Mouse (Mus musculus): ENCODE measurements around the gene St13. TPM values are rescaled to one million over a fixed set of nuclear protein-coding genes. Genes with fewer than 3 reads are reported as not detected.

Gene St13
- polyA plus RNA-seq, 1 experiment from 2014 or later, result 185 TPM

- Histone ChIP-seq H3K9me3 (replicated peaks) (no peaks in the 10 kb centered on the region), H3K27me3 (replicated peaks) (no peaks in the 10 kb centered on the region), H3K27ac (replicated peaks) (no peak overlapping the region), H3K4me3 (replicated peaks) (no peak overlapping the region), H3K9ac (replicated peaks) (no peak overlapping the region), H3K4me1 (peaks cover 27% of the 10 kb centered on the region), H3K4me2 (no peak overlapping the region), H3K36me3 (peaks cover 41% of the 10 kb centered on the region)
- ATAC-seq (ENCODE audit: low FRiP score), result no peak
- WGBS, result 81% methylated on average over 1 of the region's 1 CpGs
Measured at GRCm38 (mm10) chr15:81362501-81362900, 37.4 kb downstream of the St13 start.

GRCm38 (mm10) chr15:81361417-81362015 is 38.4 kb downstream of the St13 start:
- Histone ChIP-seq H3K36me3 (peaks cover 32% of the 10 kb centered on the region), H3K4me2 (peak overlapping the region; percentile 85)

GRCm38 (mm10) chr15:81361022-81361404 is 38.9 kb downstream of the St13 start:
- peak overlapping the region; percentile 85 for H3K4me2 ChIP-seq
- peak overlapping the region; percentile 62 for H3K9ac ChIP-seq (replicated peaks)
- no peaks in the 10 kb centered on the region for H3K9me3 ChIP-seq (replicated peaks)
- peaks cover 36% of the 10 kb centered on the region for H3K4me1 ChIP-seq
- peak overlapping the region; percentile 76 for H3K27ac ChIP-seq (replicated peaks)
- 42% methylated on average over 6 of the region's 6 CpGs for WGBS
- peak overlapping the region; percentile 67 for H3K4me3 ChIP-seq (replicated peaks)
- peak; percentile 46 for ATAC-seq (ENCODE audit: low FRiP score)
- H3K36me3 ChIP-seq, result peaks cover 27% of the 10 kb centered on the region
- no peaks in the 10 kb centered on the region for H3K27me3 ChIP-seq (replicated peaks)

More at GRCm38 (mm10) chr15:81361417-81362015, 38.4 kb downstream of the St13 start:
- no peak for ATAC-seq (ENCODE audit: low FRiP score)
- H3K4me3 ChIP-seq (replicated peaks), result no peak overlapping the region
- 42% methylated on average over 10 of the region's 10 CpGs for WGBS
- peak overlapping the region; percentile 76 for H3K27ac ChIP-seq (replicated peaks)
- H3K4me1 ChIP-seq, result peaks cover 35% of the 10 kb centered on the region
- no peak overlapping the region for H3K9ac ChIP-seq (replicated peaks)
- no peaks in the 10 kb centered on the region for H3K27me3 ChIP-seq (replicated peaks)
- no peaks in the 10 kb centered on the region for H3K9me3 ChIP-seq (replicated peaks)

GRCm38 (mm10) chr15:81360345-81361021 is 39.4 kb downstream of the St13 start, which contains the start of gene Slc25a17:
Slc25a17 (minus strand) TSS chr15:81360812.
- ATAC-seq (ENCODE audit: low FRiP score), result peak; percentile 98

GRCm38 (mm10) chr15:81359421-81359820 is 40.5 kb downstream of the St13 start:
- Histone ChIP-seq H3K36me3 (peaks cover 15% of the 10 kb centered on the region), H3K4me3 (replicated peaks) (no peak overlapping the region), H3K27ac (replicated peaks) (no peak overlapping the region), H3K4me1 (peaks cover 36% of the 10 kb centered on the region), H3K9ac (replicated peaks) (0 out of 2 replicates have a peak overlapping the region, but pooled peaks have one; percentile 62), H3K27me3 (replicated peaks) (no peaks in the 10 kb centered on the region), H3K4me2 (peak overlapping the region; percentile 85), H3K9me3 (replicated peaks) (no peaks in the 10 kb centered on the region)
- WGBS, result 87% methylated on average over 5 of the region's 5 CpGs
- no peak for ATAC-seq (ENCODE audit: low FRiP score)

More at GRCm38 (mm10) chr15:81360345-81361021, 39.4 kb downstream of the St13 start, which contains the start of gene Slc25a17:
- Histone ChIP-seq H3K36me3 (peaks cover 22% of the 10 kb centered on the region), H3K4me2 (peak within 1 kb of the TSS; percentile 85), H3K9me3 (replicated peaks) (no peaks in the 10 kb centered on the region), H3K9ac (replicated peaks) (peak within 1 kb of the TSS; percentile 62), H3K4me3 (replicated peaks) (peak within 1 kb of the TSS; percentile 67), H3K4me1 (peaks cover 36% of the 10 kb centered on the region), H3K27ac (replicated peaks) (peak within 1 kb of the TSS; percentile 76), H3K27me3 (replicated peaks) (no peaks in the 10 kb centered on the region)
- under 1% methylated on average over 30 of the region's 30 CpGs for WGBS

GRCm38 (mm10) chr15:81358943-81359342 is 40.9 kb downstream of the St13 start:
- Histone ChIP-seq H3K4me1 (peaks cover 36% of the 10 kb centered on the region), H3K27ac (replicated peaks) (no peak overlapping the region), H3K4me2 (no peak overlapping the region), H3K27me3 (replicated peaks) (no peaks in the 10 kb centered on the region), H3K9ac (replicated peaks) (no peak overlapping the region), H3K4me3 (replicated peaks) (no peak overlapping the region), H3K9me3 (replicated peaks) (no peaks in the 10 kb centered on the region), H3K36me3 (peaks cover 11% of the 10 kb centered on the region)
- WGBS, result 94% methylated on average over 3 of the region's 3 CpGs
- ATAC-seq (ENCODE audit: low FRiP score), result no peak

- Histone ChIP-seq H3K4me3 (replicated peaks) (no peak overlapping the region), H3K4me1 (peaks cover 36% of the 10 kb centered on the region), H3K4me2 (no peak overlapping the region), H3K9me3 (replicated peaks) (no peaks in the 10 kb centered on the region), H3K9ac (replicated peaks) (no peak overlapping the region), H3K27me3 (replicated peaks) (no peaks in the 10 kb centered on the region), H3K36me3 (no peaks in the 10 kb centered on the region), H3K27ac (replicated peaks) (no peak overlapping the region)
- ATAC-seq (ENCODE audit: low FRiP score), result no peak
- 16% methylated on average over 5 of the region's 5 CpGs for WGBS
Measured at GRCm38 (mm10) chr15:81356946-81357345, 42.9 kb downstream of the St13 start.

GRCm38 (mm10) chr15:81355146-81355761 is 44.6 kb downstream of the St13 start:
- Histone ChIP-seq H3K36me3 (no peaks in the 10 kb centered on the region), H3K4me1 (peaks cover 28% of the 10 kb centered on the region), H3K27ac (replicated peaks) (no peak overlapping the region), H3K27me3 (replicated peaks) (no peaks in the 10 kb centered on the region), H3K4me2 (no peak overlapping the region), H3K4me3 (replicated peaks) (no peak overlapping the region), H3K9me3 (replicated peaks) (no peaks in the 10 kb centered on the region), H3K9ac (replicated peaks) (no peak overlapping the region)
- no peak for ATAC-seq (ENCODE audit: low FRiP score)
- 65% methylated on average over 3 of the region's 3 CpGs for WGBS

- Histone ChIP-seq H3K9ac (replicated peaks) (no peak overlapping the region), H3K27me3 (replicated peaks) (no peaks in the 10 kb centered on the region), H3K36me3 (no peaks in the 10 kb centered on the region), H3K4me1 (peaks cover 13% of the 10 kb centered on the region; the same call in 1 of the 2 replicates), H3K4me2 (no peak overlapping the region), H3K27ac (replicated peaks) (no peak overlapping the region), H3K9me3 (replicated peaks) (no peaks in the 10 kb centered on the region), H3K4me3 (replicated peaks) (no peak overlapping the region)
- ATAC-seq (ENCODE audit: low FRiP score), result no peak
- 53% methylated on average over 1 of the region's 1 CpGs for WGBS
Measured at GRCm38 (mm10) chr15:81352638-81353037, 47.2 kb downstream of the St13 start.

GRCm38 (mm10) chr15:81350401-81350800 is 49.5 kb downstream of the St13 start:
- 78% methylated on average over 1 of the region's 1 CpGs for WGBS
- peaks cover 6% of the 10 kb centered on the region; the same call in 1 of the 2 replicates for H3K4me1 ChIP-seq
- H3K27ac ChIP-seq (replicated peaks), result no peak overlapping the region
- H3K36me3 ChIP-seq, result no peaks in the 10 kb centered on the region
- no peaks in the 10 kb centered on the region for H3K9me3 ChIP-seq (replicated peaks)
- no peak overlapping the region for H3K4me2 ChIP-seq
- H3K9ac ChIP-seq (replicated peaks), result no peak overlapping the region
- no peak for ATAC-seq (ENCODE audit: low FRiP score)
- H3K27me3 ChIP-seq (replicated peaks), result no peaks in the 10 kb centered on the region
- no peak overlapping the region for H3K4me3 ChIP-seq (replicated peaks)

- peaks cover 4% of the 10 kb centered on the region; the same call in 1 of the 2 replicates for H3K36me3 ChIP-seq
Measured at GRCm38 (mm10) chr15:81348366-81348765, 51.5 kb downstream of the St13 start.

More at GRCm38 (mm10) chr15:81348366-81348765, 51.5 kb downstream of the St13 start:
- no peak overlapping the region for H3K4me3 ChIP-seq (replicated peaks)
- H3K9me3 ChIP-seq (replicated peaks), result no peaks in the 10 kb centered on the region
- no peak overlapping the region for H3K4me2 ChIP-seq
- no peak overlapping the region for H3K9ac ChIP-seq (replicated peaks)
- 82% methylated on average over 2 of the region's 2 CpGs for WGBS
- no peaks in the 10 kb centered on the region for H3K27me3 ChIP-seq (replicated peaks)
- ATAC-seq (ENCODE audit: low FRiP score), result no peak
- peaks cover 6% of the 10 kb centered on the region; the same call in 1 of the 2 replicates for H3K4me1 ChIP-seq
- H3K27ac ChIP-seq (replicated peaks), result peak overlapping the region; percentile 41; the same call in 1 of the 2 replicates

Data from neural tube, embryonic 15.5 days (tissue).